Mouse (Mus musculus): ENCODE results near the gene Prcp. TPM values are rescaled to one million over a fixed set of nuclear protein-coding genes. Genes with fewer than 3 reads are reported as not detected.
"Not testable (repeated sequence)": the region's sequence is repeated elsewhere in the genome, so short reads cannot be mapped to it uniquely, and the experiment has no call there.

The Prcp gene
- total and polyA plus RNA-seq, 3 experiments, result 12.9 to 42.5 (median 41.2) TPM

DNA sequence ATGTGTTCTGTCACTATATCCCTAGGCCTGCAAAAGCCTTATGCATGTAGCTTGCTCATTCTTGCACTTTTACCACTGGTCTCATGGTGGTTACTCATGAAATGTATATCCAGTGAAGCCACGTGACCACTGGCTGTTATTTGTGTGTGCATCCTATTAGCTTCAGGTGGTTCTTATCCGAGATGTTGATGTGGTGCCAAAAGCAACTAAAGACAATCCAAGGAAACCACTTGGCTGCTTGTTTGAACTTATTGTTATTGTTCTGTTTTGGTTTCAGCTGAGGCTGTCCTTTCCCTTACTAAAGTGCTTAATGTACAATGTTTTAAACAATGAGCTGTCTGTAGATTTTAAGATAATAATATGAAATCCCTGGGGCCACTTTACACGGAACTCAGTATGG lies 85.5 kb downstream of the Prcp start:
- no peaks in the 10 kb centered on the region for H3K27me3 ChIP-seq (ENCODE audit: insufficient read depth, low read length)

DNA sequence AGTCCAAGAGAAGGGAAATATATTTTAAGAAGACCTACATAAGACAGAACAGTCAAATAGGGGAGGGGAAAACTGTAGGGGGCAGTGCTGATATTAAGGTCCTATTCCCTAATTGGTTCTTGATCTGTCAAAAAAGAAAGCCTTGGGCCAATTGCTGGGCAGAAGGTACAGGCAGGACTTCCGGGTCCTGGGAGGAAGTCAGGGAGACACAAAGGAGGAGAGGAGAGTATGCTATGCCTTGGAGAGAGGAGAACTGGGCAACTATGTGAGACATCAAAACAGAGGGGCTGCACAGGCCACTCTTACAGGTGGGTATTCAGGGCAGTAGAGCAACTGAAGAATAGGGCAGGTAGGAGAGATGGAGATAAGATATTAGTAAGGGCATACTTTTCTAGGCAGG lies 87.6 kb downstream of the Prcp start:
- Histone ChIP-seq H3K27me3 (ENCODE audit: insufficient read depth, low read length) (no peaks in the 10 kb centered on the region), H3K4me3 (ENCODE audit: low read depth, low read length) (no peak overlapping the region), H3K36me3 (replicated peaks) (no peaks in the 10 kb centered on the region), H3K4me1 (ENCODE audit: insufficient read depth, low read depth, low read length) (no peaks in the 10 kb centered on the region), H3K9me3 (replicated peaks) (no peaks in the 10 kb centered on the region)
- TF ChIP-seq GATA1 (IDR thresholded peaks at IDR 0.05; ENCODE audit: borderline replicate concordance, low read length) (no peak), TAL1 (conservative IDR thresholded peaks at IDR 0.05; ENCODE audit: low read depth, low read length) (no peak), POLR2AphosphoS5 (IDR thresholded peaks at IDR 0.05; ENCODE audit: insufficient replicate concordance, low read depth, low read length) (no peak)
- DNase-seq (ENCODE audit: low spot score) (no peak), ATAC-seq (ENCODE audit: extremely low read depth, insufficient number of reproducible peaks, low FRiP score, poor library complexity, severe bottlenecking) (no peak)

More for the DNA sequence above, 85.5 kb downstream of the Prcp start:
- no peak for ATAC-seq (ENCODE audit: extremely low read depth, insufficient number of reproducible peaks, low FRiP score, poor library complexity, severe bottlenecking)
- Histone ChIP-seq H3K36me3 (replicated peaks) (no peaks in the 10 kb centered on the region), H3K4me1 (ENCODE audit: insufficient read depth, low read depth, low read length) (no peaks in the 10 kb centered on the region), H3K9me3 (replicated peaks) (no peaks in the 10 kb centered on the region), H3K4me3 (ENCODE audit: low read depth, low read length) (no peak overlapping the region)
- no peak for DNase-seq (ENCODE audit: low spot score)
- TF ChIP-seq GATA1 (IDR thresholded peaks at IDR 0.05; ENCODE audit: borderline replicate concordance, low read length), result no peak
- no peak for TF ChIP-seq POLR2AphosphoS5 (IDR thresholded peaks at IDR 0.05; ENCODE audit: insufficient replicate concordance, low read depth, low read length)
- TF ChIP-seq GATA2 (IDR thresholded peaks at IDR 0.05; ENCODE audit: borderline replicate concordance, low read depth, low read length), result no peak
- no peak for TF ChIP-seq CTCF (IDR thresholded peaks at IDR 0.05; ENCODE audit: low read depth, low read length)
- no peak for TF ChIP-seq TAL1 (conservative IDR thresholded peaks at IDR 0.05; ENCODE audit: low read depth, low read length)

DNA sequence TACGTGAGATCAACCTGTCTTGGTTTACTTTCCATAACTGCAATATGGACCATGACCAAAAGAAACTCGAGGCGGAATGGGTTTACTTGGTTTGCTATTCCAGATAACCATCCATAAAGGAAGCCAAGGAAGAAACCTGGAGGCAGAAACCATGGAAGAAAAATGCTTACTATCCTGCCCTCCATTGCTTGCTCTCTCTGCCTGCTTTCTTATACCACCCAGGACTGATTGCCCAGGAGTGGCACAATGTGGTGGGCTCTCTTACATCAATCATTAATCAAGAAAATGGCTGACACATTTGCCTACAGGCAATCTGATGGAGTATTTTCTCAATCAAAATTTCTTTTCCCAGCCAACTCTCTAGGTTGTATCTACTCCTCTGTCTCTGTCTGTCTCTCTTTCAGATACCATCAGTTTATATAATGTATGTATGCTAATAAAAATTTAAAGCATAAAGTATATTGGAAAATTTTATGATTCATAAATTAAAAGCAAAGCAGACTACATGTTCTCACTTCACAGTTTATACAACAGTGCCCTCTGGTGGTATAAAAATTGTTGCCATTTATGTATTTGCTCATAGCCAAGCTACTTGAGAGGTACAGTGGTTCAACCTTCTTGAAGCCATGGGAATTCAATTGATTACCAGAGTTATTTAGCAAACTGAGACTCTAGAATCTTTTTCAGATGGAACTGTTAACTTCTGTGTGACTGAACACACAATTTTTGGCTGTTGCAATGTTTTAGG lies 90.7 kb downstream of the Prcp start:
- TF ChIP-seq GATA2 (IDR thresholded peaks at IDR 0.05; ENCODE audit: borderline replicate concordance, low read depth, low read length) (no peak), CTCF (IDR thresholded peaks at IDR 0.05; ENCODE audit: low read depth, low read length) (no peak), GATA1 (IDR thresholded peaks at IDR 0.05; ENCODE audit: borderline replicate concordance, low read length) (no peak), POLR2AphosphoS5 (IDR thresholded peaks at IDR 0.05; ENCODE audit: insufficient replicate concordance, low read depth, low read length) (no peak), TAL1 (conservative IDR thresholded peaks at IDR 0.05; ENCODE audit: low read depth, low read length) (no peak)
- Histone ChIP-seq H3K9me3 (replicated peaks) (no peaks in the 10 kb centered on the region), H3K4me1 (ENCODE audit: insufficient read depth, low read depth, low read length) (no peaks in the 10 kb centered on the region), H3K27me3 (ENCODE audit: insufficient read depth, low read length) (no peaks in the 10 kb centered on the region), H3K4me3 (ENCODE audit: low read depth, low read length) (no peak overlapping the region), H3K36me3 (replicated peaks) (no peaks in the 10 kb centered on the region)
- DNase-seq (ENCODE audit: low spot score), result no peak
- no peak for ATAC-seq (ENCODE audit: extremely low read depth, insufficient number of reproducible peaks, low FRiP score, poor library complexity, severe bottlenecking)

DNA sequence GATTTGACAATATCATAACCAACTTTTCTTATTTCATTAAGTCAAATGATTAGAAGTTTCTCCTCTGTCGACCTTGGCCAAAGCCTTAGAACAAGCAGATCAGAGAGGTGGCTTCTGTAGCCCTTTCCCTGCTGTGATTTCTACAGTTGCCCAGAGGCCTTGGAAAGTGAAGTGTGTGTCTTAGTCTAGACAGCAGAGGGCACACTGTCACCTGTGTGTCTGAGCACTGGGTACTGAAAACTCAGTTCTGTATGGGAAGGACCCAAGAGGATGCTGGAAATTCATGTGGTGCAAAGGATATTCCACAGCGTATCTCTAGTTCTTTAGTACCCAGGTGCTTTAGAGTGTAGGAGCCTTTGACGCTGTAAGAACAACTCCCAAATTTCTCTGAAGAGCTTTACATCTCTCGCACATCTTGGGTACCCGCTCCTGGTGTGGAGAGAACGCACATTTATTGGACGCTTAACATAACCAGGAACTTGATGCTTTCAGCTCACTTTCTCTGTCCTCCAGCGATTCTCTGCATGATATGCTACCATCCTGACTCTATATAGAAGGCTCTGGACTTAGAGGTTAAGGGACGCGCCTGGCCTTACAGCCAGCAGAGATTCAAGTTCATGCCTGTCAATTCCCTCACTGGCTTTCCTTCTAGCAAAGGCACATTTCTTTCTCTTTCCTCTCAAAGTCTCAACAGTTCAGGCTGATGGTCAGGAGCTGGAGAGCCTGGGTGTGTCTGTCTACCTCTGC lies 93.3 kb downstream of the Prcp start:
- no peaks in the 10 kb centered on the region for H3K36me3 ChIP-seq (replicated peaks)
- TF ChIP-seq CTCF (IDR thresholded peaks at IDR 0.05; ENCODE audit: low read depth, low read length) (no peak), POLR2AphosphoS5 (IDR thresholded peaks at IDR 0.05; ENCODE audit: insufficient replicate concordance, low read depth, low read length) (no peak), GATA1 (IDR thresholded peaks at IDR 0.05; ENCODE audit: borderline replicate concordance, low read length) (no peak), TAL1 (conservative IDR thresholded peaks at IDR 0.05; ENCODE audit: low read depth, low read length) (no peak), GATA2 (IDR thresholded peaks at IDR 0.05; ENCODE audit: borderline replicate concordance, low read depth, low read length) (no peak)
- H3K4me1 ChIP-seq (ENCODE audit: insufficient read depth, low read depth, low read length), result no peaks in the 10 kb centered on the region
- DNase-seq (ENCODE audit: low spot score) (no peak), ATAC-seq (ENCODE audit: extremely low read depth, insufficient number of reproducible peaks, low FRiP score, poor library complexity, severe bottlenecking) (peak; percentile 22; the same call in 1 of the 2 replicates)
- H3K27me3 ChIP-seq (ENCODE audit: insufficient read depth, low read length), result no peaks in the 10 kb centered on the region
- no peak overlapping the region for H3K4me3 ChIP-seq (ENCODE audit: low read depth, low read length)
- no peaks in the 10 kb centered on the region for H3K9me3 ChIP-seq (replicated peaks)

DNA sequence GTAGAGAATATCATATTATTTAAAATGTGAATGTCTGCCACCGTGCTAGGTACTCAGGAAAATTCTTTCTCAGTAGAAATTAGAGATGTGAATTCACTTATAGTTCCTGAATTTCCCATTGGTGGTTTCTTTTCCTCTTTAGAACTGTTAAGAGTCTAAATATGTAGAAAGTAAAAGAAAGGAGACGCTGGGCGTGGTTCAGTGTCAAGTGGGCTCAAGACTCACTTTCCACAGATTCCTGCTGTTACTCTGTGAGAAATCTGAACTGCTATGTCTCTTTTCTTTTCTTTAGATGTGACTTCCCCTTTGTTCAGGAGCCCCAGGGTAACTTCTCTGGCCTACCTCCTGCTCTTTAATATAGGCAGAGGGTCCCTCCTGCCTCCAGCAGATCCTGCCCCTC lies 103.2 kb downstream of the Prcp start:
- Histone ChIP-seq H3K4me1 (ENCODE audit: insufficient read depth, low read depth, low read length) (no peaks in the 10 kb centered on the region), H3K36me3 (replicated peaks) (no peaks in the 10 kb centered on the region), H3K9me3 (replicated peaks) (no peaks in the 10 kb centered on the region), H3K4me3 (ENCODE audit: low read depth, low read length) (no peak overlapping the region), H3K27me3 (ENCODE audit: insufficient read depth, low read length) (no peaks in the 10 kb centered on the region)
- ATAC-seq (ENCODE audit: extremely low read depth, insufficient number of reproducible peaks, low FRiP score, poor library complexity, severe bottlenecking) (no peak), DNase-seq (ENCODE audit: low spot score) (no peak)
- TF ChIP-seq POLR2AphosphoS5 (IDR thresholded peaks at IDR 0.05; ENCODE audit: insufficient replicate concordance, low read depth, low read length), result no peak
- TF ChIP-seq CTCF (IDR thresholded peaks at IDR 0.05; ENCODE audit: low read depth, low read length), result no peak
- no peak for TF ChIP-seq TAL1 (conservative IDR thresholded peaks at IDR 0.05; ENCODE audit: low read depth, low read length)
- no peak for TF ChIP-seq GATA1 (IDR thresholded peaks at IDR 0.05; ENCODE audit: borderline replicate concordance, low read length)
- TF ChIP-seq GATA2 (IDR thresholded peaks at IDR 0.05; ENCODE audit: borderline replicate concordance, low read depth, low read length), result no peak

DNA sequence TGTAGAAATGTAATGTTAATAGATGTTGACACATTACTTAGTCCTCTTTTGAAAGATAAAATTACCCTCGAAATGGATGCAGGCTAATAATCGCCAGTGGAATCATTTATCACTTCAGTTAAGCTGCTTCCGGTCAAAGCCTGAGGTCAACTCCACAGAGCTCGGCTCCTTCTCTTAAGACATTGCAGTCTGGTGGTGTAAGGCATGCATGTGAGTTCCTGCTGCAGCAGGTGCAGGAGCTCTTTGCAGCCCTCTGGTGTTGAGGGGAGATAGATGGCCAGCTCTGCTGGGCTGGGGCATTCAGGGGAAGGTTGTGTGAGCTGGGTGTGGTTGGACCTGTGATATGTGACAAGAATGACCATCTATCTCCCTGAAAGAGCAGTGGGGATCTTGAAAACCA lies 104.0 kb downstream of the Prcp start:
- Histone ChIP-seq H3K4me1 (ENCODE audit: insufficient read depth, low read depth, low read length) (no peaks in the 10 kb centered on the region), H3K4me3 (ENCODE audit: low read depth, low read length) (no peak overlapping the region), H3K36me3 (replicated peaks) (no peaks in the 10 kb centered on the region), H3K27me3 (ENCODE audit: insufficient read depth, low read length) (no peaks in the 10 kb centered on the region), H3K9me3 (replicated peaks) (no peaks in the 10 kb centered on the region)
- DNase-seq (ENCODE audit: low spot score) (no peak), ATAC-seq (ENCODE audit: extremely low read depth, insufficient number of reproducible peaks, low FRiP score, poor library complexity, severe bottlenecking) (no peak)
- TF ChIP-seq GATA2 (IDR thresholded peaks at IDR 0.05; ENCODE audit: borderline replicate concordance, low read depth, low read length) (no peak), CTCF (IDR thresholded peaks at IDR 0.05; ENCODE audit: low read depth, low read length) (no peak), GATA1 (IDR thresholded peaks at IDR 0.05; ENCODE audit: borderline replicate concordance, low read length) (no peak), POLR2AphosphoS5 (IDR thresholded peaks at IDR 0.05; ENCODE audit: insufficient replicate concordance, low read depth, low read length) (no peak), TAL1 (conservative IDR thresholded peaks at IDR 0.05; ENCODE audit: low read depth, low read length) (no peak)

DNA sequence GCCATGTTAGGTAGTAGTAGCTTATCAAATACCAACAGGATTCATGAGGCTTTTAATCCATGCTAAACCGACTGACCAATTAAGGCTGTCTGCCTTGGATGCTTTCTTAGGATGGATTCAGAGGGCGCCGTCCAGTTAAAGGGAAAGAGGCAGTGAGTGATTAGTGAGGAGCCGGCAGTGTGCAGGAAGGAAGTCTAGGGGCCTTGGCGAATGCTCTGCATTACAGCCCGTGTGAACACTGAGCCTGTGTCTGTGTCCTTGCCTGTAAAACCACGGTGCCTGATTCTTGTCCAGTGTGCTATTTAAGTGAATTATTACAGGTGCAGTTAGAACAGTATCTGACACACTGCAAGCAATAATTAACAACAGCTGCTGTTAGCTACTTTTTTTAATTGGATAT lies 104.5 kb downstream of the Prcp start:
- not testable (repeated sequence) for H3K4me3 ChIP-seq (ENCODE audit: low read depth, low read length); H3K27me3 ChIP-seq (ENCODE audit: insufficient read depth, low read length); H3K9me3 ChIP-seq (replicated peaks); H3K36me3 ChIP-seq (replicated peaks); H3K4me1 ChIP-seq (ENCODE audit: insufficient read depth, low read depth, low read length); ATAC-seq (ENCODE audit: extremely low read depth, insufficient number of reproducible peaks, low FRiP score, poor library complexity, severe bottlenecking); DNase-seq (ENCODE audit: low spot score)

Measured in G1E (cell line).